Mouse (Mus musculus) CH12.LX (cell line): ENCODE results near the gene Il2ra.

Experiments used
- CHD2 ChIP-seq: IDR thresholded peaks from 2 replicates; pipeline ENCODE4 v1.6.1; 2011; ENCODE audit warnings: low read length, improper control_type of control experiment
- CTCF ChIP-seq, 2 experiments: IDR thresholded peaks in 1 of 2; conservative IDR thresholded peaks in 1 of 2; 2 replicates each; pipeline ENCODE4 v1.5.1; 2011 to 2012; ENCODE audit warnings: low read depth in 2 of 2, low read length in 2 of 2, improper control_type of control experiment in 1 of 2, inconsistent platforms in 1 of 2, mild to moderate bottlenecking in 1 of 2, moderate library complexity in 1 of 2
- ELF1 ChIP-seq: IDR thresholded peaks from 2 replicates; pipeline ENCODE4 v1.6.1; 2014; ENCODE audit warnings: low read depth, mild to moderate bottlenecking, inconsistent platforms, low read length, improper control_type of control experiment
- EP300 ChIP-seq: IDR thresholded peaks from 2 replicates; pipeline ENCODE4 v1.6.1; 2011; ENCODE audit warnings: low read length, improper control_type of control experiment
- ETS1 ChIP-seq: conservative IDR thresholded peaks from 2 replicates; pipeline ENCODE4 v1.6.1; 2012; ENCODE audit warnings: low read depth, mild to moderate bottlenecking, inconsistent platforms, low read length, improper control_type of control experiment, moderate library complexity
- JUN ChIP-seq: IDR thresholded peaks from 2 replicates; pipeline ENCODE4 v1.6.1; 2011; ENCODE audit warnings: low read depth, mild to moderate bottlenecking, low read length, improper control_type of control experiment, moderate library complexity; ENCODE audit not compliant: insufficient read depth
- MEF2A ChIP-seq: IDR thresholded peaks from 2 replicates; pipeline ENCODE4 v1.6.1; 2014; ENCODE audit warnings: low read depth, mild to moderate bottlenecking, inconsistent platforms, low read length, improper control_type of control experiment, borderline replicate concordance
- MYC ChIP-seq: IDR thresholded peaks from 2 replicates; pipeline ENCODE4 v1.6.1; 2011; ENCODE audit warnings: low read depth, mild to moderate bottlenecking, improper control_type of control experiment, low read length
- POLR2A ChIP-seq: IDR thresholded peaks from 2 replicates; pipeline ENCODE4 v1.6.1; 2011; ENCODE audit warnings: low read depth, mild to moderate bottlenecking, improper control_type of control experiment, low read length
- TCF12 ChIP-seq: IDR thresholded peaks from 2 replicates; pipeline ENCODE4 v1.6.1; 2014; ENCODE audit warnings: low read depth, mild to moderate bottlenecking, inconsistent platforms, low read length, improper control_type of control experiment
- UBTF ChIP-seq: IDR thresholded peaks from 2 replicates; pipeline ENCODE4 v1.6.1; 2012; ENCODE audit warnings: low read depth, mild to moderate bottlenecking, inconsistent platforms, low read length, improper control_type of control experiment, moderate library complexity
- USF1 ChIP-seq: IDR thresholded peaks from 2 replicates; pipeline ENCODE4 v1.6.1; 2014; ENCODE audit warnings: low read depth, mild to moderate bottlenecking, inconsistent platforms, low read length, improper control_type of control experiment

DNA sequence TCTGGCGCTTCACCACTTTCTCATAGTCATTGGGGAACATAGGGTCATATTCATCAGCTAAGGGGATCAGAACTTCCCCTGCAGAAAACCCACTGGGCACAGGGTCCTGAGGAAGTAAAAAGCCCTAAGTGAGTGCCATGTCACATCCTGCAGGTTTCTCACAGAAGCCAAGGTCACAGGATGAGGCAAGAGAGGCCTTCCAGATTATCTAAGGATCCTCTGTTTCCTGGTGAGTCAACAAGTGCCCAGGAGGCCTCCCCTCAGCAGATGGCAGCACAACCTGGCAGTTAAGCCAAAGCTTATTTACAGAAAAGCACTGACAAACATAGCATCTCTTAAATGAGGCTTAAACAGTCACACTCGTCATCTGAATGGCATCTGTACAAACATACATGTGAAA, 45.9 kb upstream of the Il2ra start:
- TF ChIP-seq POLR2A (no peak), TCF12 (no peak), ELF1 (no peak), CTCF (conservative IDR thresholded peaks at IDR 0.05 in 1 of 2, IDR thresholded peaks at IDR 0.05 in 1 of 2; ENCODE audit: low read depth in 2 of 2, low read length in 2 of 2) (no peak), ETS1 (no peak), USF1 (no peak), UBTF (no peak), EP300 (no peak), MYC (no peak), MEF2A (no peak), JUN (no peak), CHD2 (no peak)
